Mouse (Mus musculus) neural tube, embryonic 11.5 days (tissue): ENCODE measurements around the gene Kif13a. TPM values are rescaled to one million over a fixed set of nuclear protein-coding genes. Genes with fewer than 3 reads are reported as not detected.

Source experiments
- ATAC-seq: fragments of 200-750 bp; cut with Nextera tagmentation; 2 replicates; pipeline ENCODE4 v1.8.0; 2017; ENCODE audit warnings: moderate number of reproducible peaks, mild to moderate bottlenecking, moderate TSS enrichment, moderate library complexity; ENCODE audit not compliant: insufficient read depth, low FRiP score, low TSS enrichment
- DNase-seq: peaks from one replicate; pipeline ENCODE4 v3.0.0-alpha.2; 2015; ENCODE audit warnings: low spot score
- H3K27ac ChIP-seq: fragments of 300-500 bp; sonication (generic); 2 replicates; pipeline ENCODE4 v1.5.1; 2014; ENCODE audit warnings: low read depth, mild to moderate bottlenecking, low read length
- H3K27me3 ChIP-seq: fragments of 300-500 bp; sonication (generic); 2 replicates; pipeline ENCODE4 v1.6.1; 2014; ENCODE audit warnings: mild to moderate bottlenecking, low read length, mixed read lengths; ENCODE audit not compliant: control insufficient read depth, insufficient read depth
- H3K36me3 ChIP-seq: fragments of 300-500 bp; sonication (generic); 2 replicates; pipeline ENCODE4 v1.6.1; 2014; ENCODE audit warnings: mild to moderate bottlenecking, low read length, moderate library complexity, mixed read lengths; ENCODE audit not compliant: control insufficient read depth, insufficient read depth
- H3K4me1 ChIP-seq: fragments of 300-500 bp; sonication (generic); 2 replicates; pipeline ENCODE4 v1.6.1; 2014; ENCODE audit warnings: low read length, mixed read lengths; ENCODE audit not compliant: control insufficient read depth, insufficient read depth
- H3K4me2 ChIP-seq: fragments of 300-500 bp; sonication (generic); 2 replicates; pipeline ENCODE4 v1.6.1; 2014; ENCODE audit warnings: low read depth, mild to moderate bottlenecking, moderate library complexity
- H3K4me3 ChIP-seq: fragments of 300-500 bp; sonication (generic); 2 replicates; pipeline ENCODE4 v1.5.1; 2014; ENCODE audit warnings: low read depth, low read length
- H3K9ac ChIP-seq: fragments of 300-500 bp; sonication (generic); 2 replicates; pipeline ENCODE4 v1.6.1; 2014; ENCODE audit warnings: mild to moderate bottlenecking, low read length
- H3K9me3 ChIP-seq: fragments of 300-500 bp; sonication (generic); 2 replicates; pipeline ENCODE4 v1.6.1; 2016; ENCODE audit warnings: low read length; ENCODE audit not compliant: control insufficient read depth
- WGBS: fragments of 180-500 bp; shearing (Covaris S2); extraction: QIAGEN DNeasy Blood & Tissue Kit; methylation state at CpG from one replicate; pipeline ENCODE4 v1.1.7; 2014; 5-methylcytosine and 5-hydroxymethylcytosine counted together
- polyA plus RNA-seq: library from polyadenylated mRNA; unstranded; fragments of >200 nt; fragmentation: Nextera tagmentation; extraction: Ambion mirVana; gene quantifications from 2 replicates; pipeline ENCODE4 v1.2.1, GENCODE M21; 2014

The Kif13a gene
- polyA plus RNA-seq, 1 experiment from 2014 or later, result 23.0 TPM

- Histone ChIP-seq H3K4me1 (no peaks in the 10 kb centered on the region), H3K4me2 (no peak overlapping the region), H3K27ac (no peak overlapping the region), H3K9me3 (no peaks in the 10 kb centered on the region), H3K4me3 (no peak overlapping the region), H3K27me3 (no peaks in the 10 kb centered on the region), H3K36me3 (no peaks in the 10 kb centered on the region), H3K9ac (no peak overlapping the region)
- no peak for DNase-seq
- WGBS, result 96% methylated on average over 10 of the region's 10 CpGs
- no peak for ATAC-seq
Observed at GRCm38 (mm10) chr13:46786064-46786561, 143.6 kb downstream of the Kif13a start.

GRCm38 (mm10) chr13:46780379-46780778 is 149.3 kb downstream of the Kif13a start:
- Histone ChIP-seq H3K27me3 (no peaks in the 10 kb centered on the region), H3K4me2 (no peak overlapping the region), H3K27ac (no peak overlapping the region), H3K4me3 (no peak overlapping the region), H3K36me3 (no peaks in the 10 kb centered on the region), H3K4me1 (no peaks in the 10 kb centered on the region; the same call in 1 of the 2 replicates), H3K9me3 (no peaks in the 10 kb centered on the region), H3K9ac (no peak overlapping the region)
- DNase-seq, result no peak
- 91% methylated on average over 11 of the region's 11 CpGs for WGBS
- ATAC-seq, result no peak

GRCm38 (mm10) chr13:46779831-46780230 is 149.8 kb downstream of the Kif13a start:
- no peak overlapping the region for H3K4me3 ChIP-seq
- no peak for ATAC-seq
- no peaks in the 10 kb centered on the region for H3K36me3 ChIP-seq
- no peak overlapping the region for H3K9ac ChIP-seq
- no peaks in the 10 kb centered on the region for H3K27me3 ChIP-seq
- DNase-seq, result no peak
- 56% methylated on average over 10 of the region's 10 CpGs for WGBS
- no peak overlapping the region for H3K4me2 ChIP-seq
- H3K9me3 ChIP-seq, result no peaks in the 10 kb centered on the region
- no peaks in the 10 kb centered on the region; the same call in 1 of the 2 replicates for H3K4me1 ChIP-seq
- H3K27ac ChIP-seq, result no peak overlapping the region

- no peaks in the 10 kb centered on the region for H3K9me3 ChIP-seq
- 97% methylated on average over 3 of the region's 3 CpGs for WGBS
Observed at GRCm38 (mm10) chr13:46777461-46777860, 152.2 kb downstream of the Kif13a start.

GRCm38 (mm10) chr13:46776636-46777305 is 152.9 kb downstream of the Kif13a start:
- Histone ChIP-seq H3K9ac (no peak overlapping the region), H3K4me2 (no peak overlapping the region), H3K9me3 (no peaks in the 10 kb centered on the region), H3K36me3 (peaks cover 5% of the 10 kb centered on the region), H3K4me3 (no peak overlapping the region), H3K4me1 (no peaks in the 10 kb centered on the region; the same call in 1 of the 2 replicates), H3K27ac (no peak overlapping the region), H3K27me3 (no peaks in the 10 kb centered on the region)
- ATAC-seq (no peak), DNase-seq (no peak)
- 78% methylated on average over 14 of the region's 14 CpGs for WGBS

More at GRCm38 (mm10) chr13:46777461-46777860, 152.2 kb downstream of the Kif13a start:
- ATAC-seq, result no peak
- Histone ChIP-seq H3K4me1 (no peaks in the 10 kb centered on the region; the same call in 1 of the 2 replicates), H3K4me2 (no peak overlapping the region), H3K36me3 (peaks cover 5% of the 10 kb centered on the region), H3K27ac (no peak overlapping the region), H3K27me3 (no peaks in the 10 kb centered on the region), H3K9ac (no peak overlapping the region), H3K4me3 (no peak overlapping the region)
- DNase-seq, result no peak

- ATAC-seq (no peak), DNase-seq (no peak)
- WGBS, result 92% methylated on average over 5 of the region's 5 CpGs
- peaks cover 5% of the 10 kb centered on the region for H3K36me3 ChIP-seq
- no peak overlapping the region for H3K4me3 ChIP-seq
- no peaks in the 10 kb centered on the region for H3K9me3 ChIP-seq
- no peak overlapping the region for H3K4me2 ChIP-seq
- no peak overlapping the region for H3K9ac ChIP-seq
- no peaks in the 10 kb centered on the region; the same call in 1 of the 2 replicates for H3K4me1 ChIP-seq
- no peaks in the 10 kb centered on the region for H3K27me3 ChIP-seq
- no peak overlapping the region for H3K27ac ChIP-seq
Observed at GRCm38 (mm10) chr13:46774998-46775397, 154.7 kb downstream of the Kif13a start.

- no peaks in the 10 kb centered on the region for H3K4me1 ChIP-seq
- no peak overlapping the region for H3K4me3 ChIP-seq
- no peak overlapping the region for H3K4me2 ChIP-seq
- no peak overlapping the region for H3K27ac ChIP-seq
- no peak overlapping the region for H3K9ac ChIP-seq
- no peaks in the 10 kb centered on the region for H3K9me3 ChIP-seq
- H3K27me3 ChIP-seq, result no peaks in the 10 kb centered on the region
- 97% methylated on average over 13 of the region's 13 CpGs for WGBS
- ATAC-seq (no peak), DNase-seq (no peak)
- H3K36me3 ChIP-seq, result peaks cover 8% of the 10 kb centered on the region
Observed at GRCm38 (mm10) chr13:46772581-46772980, 157.1 kb downstream of the Kif13a start.

- DNase-seq, result no peak
- Histone ChIP-seq H3K9ac (no peak overlapping the region), H3K27me3 (no peaks in the 10 kb centered on the region), H3K9me3 (no peaks in the 10 kb centered on the region), H3K27ac (no peak overlapping the region), H3K4me1 (no peaks in the 10 kb centered on the region), H3K4me3 (no peak overlapping the region), H3K4me2 (no peak overlapping the region), H3K36me3 (peaks cover 3% of the 10 kb centered on the region; the same call in 1 of the 2 replicates)
- ATAC-seq, result no peak
- WGBS, result 93% methylated on average over 2 of the region's 2 CpGs
Observed at GRCm38 (mm10) chr13:46765361-46765760, 164.3 kb downstream of the Kif13a start.

GRCm38 (mm10) chr13:46763210-46763609 is 166.5 kb downstream of the Kif13a start:
- WGBS, result 96% methylated on average over 9 of the region's 9 CpGs
- no peaks in the 10 kb centered on the region for H3K36me3 ChIP-seq

More at GRCm38 (mm10) chr13:46763210-46763609, 166.5 kb downstream of the Kif13a start:
- Histone ChIP-seq H3K4me3 (no peak overlapping the region), H3K27me3 (no peaks in the 10 kb centered on the region), H3K9ac (no peak overlapping the region), H3K4me2 (no peak overlapping the region), H3K4me1 (no peaks in the 10 kb centered on the region), H3K27ac (no peak overlapping the region), H3K9me3 (no peaks in the 10 kb centered on the region)
- ATAC-seq (no peak), DNase-seq (no peak)
